Mouse (Mus musculus) G1E (cell line): ENCODE measurements around the gene Clca2. TPM values are rescaled to one million over a fixed set of nuclear protein-coding genes. Genes with fewer than 3 reads are reported as not detected.

Experiments used
- ATAC-seq: 2 replicates; pipeline ENCODE4 v1.8.0; 2016; ENCODE audit warnings: mild to moderate bottlenecking; ENCODE audit not compliant: insufficient number of reproducible peaks, poor library complexity, low FRiP score, severe bottlenecking; ENCODE audit errors: extremely low read depth
- DNase-seq: peaks from one replicate; pipeline ENCODE4 v3.0.0; 2012; ENCODE audit warnings: low spot score
- H3K27me3 ChIP-seq: 2 replicates; pipeline ENCODE4 v1.6.1; 2012; ENCODE audit warnings: mild to moderate bottlenecking, low read length, inconsistent platforms; ENCODE audit not compliant: insufficient read depth
- H3K36me3 ChIP-seq: replicated peaks from 2 replicates; pipeline ENCODE3; 2012; ENCODE audit warnings: mild to moderate bottlenecking, inconsistent platforms
- H3K4me1 ChIP-seq: 2 replicates; pipeline ENCODE4 v1.6.1; 2012; ENCODE audit warnings: low read depth, low read length, inconsistent platforms, mixed read lengths; ENCODE audit not compliant: insufficient read depth
- H3K4me3 ChIP-seq: 2 replicates; pipeline ENCODE4 v1.5.1; 2012; ENCODE audit warnings: low read depth, mild to moderate bottlenecking, inconsistent platforms, low read length, moderate library complexity, mixed read lengths
- H3K9me3 ChIP-seq: replicated peaks from 2 replicates; pipeline ENCODE4 v1.6.1; 2012; ENCODE audit warnings: inconsistent platforms
- CTCF ChIP-seq: IDR thresholded peaks from 2 replicates; pipeline ENCODE4 v1.5.1; 2012; ENCODE audit warnings: low read depth, low read length, inconsistent platforms, mixed read lengths
- GATA1 ChIP-seq: IDR thresholded peaks from 2 replicates; pipeline ENCODE4 v1.6.1; 2012; ENCODE audit warnings: borderline replicate concordance, low read length, inconsistent platforms, mixed read lengths
- GATA2 ChIP-seq: IDR thresholded peaks from 2 replicates; pipeline ENCODE4 v1.6.1; 2012; ENCODE audit warnings: low read depth, low read length, inconsistent platforms, borderline replicate concordance
- POLR2AphosphoS5 ChIP-seq: IDR thresholded peaks from 2 replicates; pipeline ENCODE4 v1.6.1; 2012; ENCODE audit warnings: low read depth, low read length, inconsistent platforms; ENCODE audit not compliant: insufficient replicate concordance
- TAL1 ChIP-seq: conservative IDR thresholded peaks from 2 replicates; pipeline ENCODE4 v1.6.1; 2012; ENCODE audit warnings: low read depth, low read length, inconsistent platforms, mixed read lengths
- polyA plus RNA-seq: library from polyadenylated mRNA; stranded (reverse); fragments of >175 nt; gene quantifications from 2 replicates; pipeline ENCODE4 v1.2.3, GENCODE M21; 2012
- total RNA-seq, 2 experiments: library from RNA; stranded (forward) in 1 of 2; stranded (reverse) in 1 of 2; fragments of 200-1000 nt in 1 of 2; fragments of >200 nt in 1 of 2; fragmentation: Nextera tagmentation in 1 of 2; gene quantifications; 2 replicates each; pipeline ENCODE4 v1.2.3; 2014 to 2017

Gene Clca2
- total and polyA plus RNA-seq, 3 experiments = 0.05 TPM; not detected in 2

GRCm38 (mm10) chr3:145131210-145131868 is 32.1 kb upstream of the Clca2 start:
- peak; percentile 20 for DNase-seq
- Histone ChIP-seq H3K27me3 (no peaks in the 10 kb centered on the region), H3K4me3 (no peak overlapping the region), H3K9me3 (no peaks in the 10 kb centered on the region), H3K36me3 (peaks cover 71% of the 10 kb centered on the region), H3K4me1 (0 out of 2 replicates have a peak, but pooled peaks cover under 1% of the 10 kb centered on the region)
- peak; percentile 79 for ATAC-seq
- TF ChIP-seq GATA2 (no peak), CTCF (0 out of 2 replicates have a peak, but pooled peaks have one; percentile 11)

DNA sequence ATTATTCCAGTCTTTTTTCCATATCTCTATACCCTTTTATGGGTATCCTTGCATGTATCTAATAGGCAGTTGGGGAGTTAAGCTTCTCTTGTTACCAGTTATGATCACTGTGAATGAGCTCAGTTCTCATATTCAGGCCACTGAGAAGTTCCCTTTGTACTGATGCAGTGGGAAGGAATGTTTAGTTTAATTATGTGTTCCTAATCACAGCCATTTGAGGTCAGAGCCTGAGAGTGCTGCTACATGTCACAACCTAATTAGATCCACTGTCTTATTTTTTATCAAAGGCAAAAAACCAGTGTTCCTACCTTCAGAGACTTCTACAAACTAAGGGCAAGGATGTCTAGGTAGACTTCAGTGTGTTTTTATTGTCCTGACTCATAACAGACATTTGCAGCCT is 30.1 kb upstream of the Clca2 start:
- no peaks in the 10 kb centered on the region for H3K9me3 ChIP-seq
- H3K4me3 ChIP-seq = no peak overlapping the region
- 0 out of 2 replicates have a peak, but pooled peaks cover 5% of the 10 kb centered on the region for H3K4me1 ChIP-seq
- no peak for ATAC-seq
- no peak for TF ChIP-seq CTCF
- TF ChIP-seq GATA2 = no peak
- TF ChIP-seq GATA1 = no peak
- no peak for TF ChIP-seq POLR2AphosphoS5
- no peak for TF ChIP-seq TAL1
- peaks cover 70% of the 10 kb centered on the region for H3K36me3 ChIP-seq
- DNase-seq = no peak
- H3K27me3 ChIP-seq = no peaks in the 10 kb centered on the region

DNA sequence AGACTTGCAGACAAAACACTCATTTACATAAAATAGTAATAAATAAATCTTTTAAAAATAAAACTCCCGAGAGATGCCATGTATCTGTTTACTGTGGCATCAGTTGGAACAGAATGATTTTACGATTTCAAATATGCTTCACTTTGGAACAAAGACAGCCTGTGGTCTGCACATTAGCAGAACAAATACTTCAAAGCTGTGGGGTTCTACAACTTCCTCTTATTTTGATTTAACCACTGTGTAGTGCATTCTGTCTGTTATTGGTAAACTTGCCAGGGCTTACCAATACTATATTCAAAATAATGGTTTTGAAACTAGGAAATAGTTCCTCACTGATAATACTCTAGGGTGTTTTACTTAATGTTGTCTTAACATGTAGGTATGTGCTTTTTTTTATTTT is 27.4 kb upstream of the Clca2 start:
- Histone ChIP-seq H3K27me3 (no peaks in the 10 kb centered on the region), H3K9me3 (no peaks in the 10 kb centered on the region), H3K4me1 (peaks cover 6% of the 10 kb centered on the region; the same call in 1 of the 2 replicates), H3K36me3 (peaks cover 52% of the 10 kb centered on the region), H3K4me3 (no peak overlapping the region)
- TF ChIP-seq TAL1 = no peak
- ATAC-seq (no peak), DNase-seq (no peak)

DNA sequence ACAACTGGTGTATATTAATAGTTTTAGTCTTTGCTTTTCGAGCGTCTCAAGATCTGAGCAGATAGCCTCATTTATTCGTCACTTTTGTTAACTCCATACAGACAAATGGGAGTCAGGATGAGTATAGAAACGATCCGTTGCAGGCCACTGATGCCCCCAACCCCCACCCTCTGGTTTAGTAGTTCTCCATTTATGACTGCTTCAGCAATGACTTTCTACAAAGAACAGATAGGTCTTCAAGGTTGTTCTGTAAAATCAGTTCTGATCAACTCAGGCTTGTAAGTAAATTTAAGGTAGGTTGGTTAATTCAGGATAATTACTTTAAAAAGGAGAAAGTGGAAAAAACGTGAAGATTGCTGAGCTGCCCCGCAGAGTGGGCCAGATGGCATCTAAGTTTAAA is 20.2 kb upstream of the Clca2 start:
- TF ChIP-seq POLR2AphosphoS5 (no peak), CTCF (no peak), GATA2 (no peak), TAL1 (no peak), GATA1 (no peak)
- peak; percentile 15 for DNase-seq
- no peak for ATAC-seq

GRCm38 (mm10) chr3:145119002-145119358 is 19.7 kb upstream of the Clca2 start:
- ATAC-seq = no peak; the same call in 1 of the 2 replicates
- Histone ChIP-seq H3K9me3 (no peaks in the 10 kb centered on the region), H3K27me3 (no peaks in the 10 kb centered on the region), H3K36me3 (peaks cover 7% of the 10 kb centered on the region), H3K4me3 (peak overlapping the region; percentile 88), H3K4me1 (peaks cover 40% of the 10 kb centered on the region)
- no peak for TF ChIP-seq CTCF
- no peak for TF ChIP-seq GATA1
- TF ChIP-seq POLR2AphosphoS5 = no peak
- TF ChIP-seq GATA2 = no peak
- no peak for TF ChIP-seq TAL1
- no peak for DNase-seq

More for the DNA sequence above, 20.2 kb upstream of the Clca2 start:
- Histone ChIP-seq H3K4me1 (peaks cover 40% of the 10 kb centered on the region), H3K9me3 (no peaks in the 10 kb centered on the region), H3K4me3 (peak overlapping the region; percentile 88), H3K36me3 (peaks cover 11% of the 10 kb centered on the region), H3K27me3 (no peaks in the 10 kb centered on the region)

DNA sequence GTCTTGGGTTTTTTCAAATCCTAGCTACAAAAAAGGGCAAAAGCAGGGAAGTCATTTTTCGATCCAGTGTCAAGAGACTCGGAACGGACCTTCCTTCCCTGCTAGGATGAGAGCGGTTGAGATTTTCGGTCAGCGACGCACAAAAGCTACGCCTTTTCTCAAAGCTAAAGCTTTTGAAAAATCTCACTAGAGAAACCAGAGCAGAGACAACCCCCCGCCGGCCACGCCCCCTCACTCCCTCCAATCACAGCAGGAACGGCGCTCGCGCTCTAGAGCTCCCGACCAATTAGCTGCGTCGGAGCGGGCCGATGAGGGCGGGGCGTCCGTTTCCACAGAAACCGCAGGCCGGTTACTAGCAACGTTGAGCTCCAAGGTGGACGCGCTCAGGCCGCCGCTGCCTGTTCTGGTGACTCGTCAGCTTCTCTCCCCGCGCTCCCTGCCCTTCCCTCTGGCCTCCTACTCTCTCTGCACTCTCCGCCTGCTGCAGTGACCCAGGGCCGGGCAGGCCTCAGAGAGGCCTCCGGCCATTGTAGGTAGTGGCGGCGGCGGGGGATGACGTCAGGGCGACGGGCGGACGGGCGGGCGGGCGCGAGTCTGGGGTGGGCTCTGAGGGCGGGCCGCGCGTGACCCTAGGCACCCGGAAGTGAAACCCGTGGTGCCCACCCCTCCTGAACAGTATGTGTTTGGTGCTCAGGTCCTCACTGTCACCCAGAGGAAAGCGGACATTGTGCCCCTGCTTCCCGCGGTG is 19.2 kb upstream of the Clca2 start, which contains the start of gene Odf2l:
TSS of gene Odf2l (plus strand) at position 335 of the 748 bp plus-strand sequence.
- Histone ChIP-seq H3K9me3 (no peaks in the 10 kb centered on the region), H3K4me1 (peaks cover 40% of the 10 kb centered on the region), H3K4me3 (peak within 1 kb of the TSS; percentile 88), H3K36me3 (peaks cover 6% of the 10 kb centered on the region), H3K27me3 (no peaks in the 10 kb centered on the region)
- peak; percentile 83 for ATAC-seq
- TF ChIP-seq GATA1 = no peak
- peak; percentile 95 for DNase-seq

GRCm38 (mm10) chr3:145117637-145118036 is 18.4 kb upstream of the Clca2 start:
- Histone ChIP-seq H3K36me3 (peaks cover 5% of the 10 kb centered on the region), H3K4me3 (peak overlapping the region; percentile 88; the same call in 1 of the 2 replicates), H3K4me1 (peaks cover 40% of the 10 kb centered on the region), H3K9me3 (no peaks in the 10 kb centered on the region), H3K27me3 (no peaks in the 10 kb centered on the region)
- ATAC-seq (no peak), DNase-seq (no peak)
- no peak for TF ChIP-seq GATA2
- no peak for TF ChIP-seq TAL1
- TF ChIP-seq POLR2AphosphoS5 = no peak
- no peak for TF ChIP-seq CTCF
- no peak for TF ChIP-seq GATA1
